Mouse (Mus musculus): ENCODE results near the gene Zfp989.

The Zfp989 gene

GRCm38 (mm10) chr4:146971757-146972156 lies at the start of gene Zfp989:
Zfp989 (plus strand) TSS chr4:146971976.
- 82% methylated on average over 5 of the region's 5 CpGs for WGBS

DNA sequence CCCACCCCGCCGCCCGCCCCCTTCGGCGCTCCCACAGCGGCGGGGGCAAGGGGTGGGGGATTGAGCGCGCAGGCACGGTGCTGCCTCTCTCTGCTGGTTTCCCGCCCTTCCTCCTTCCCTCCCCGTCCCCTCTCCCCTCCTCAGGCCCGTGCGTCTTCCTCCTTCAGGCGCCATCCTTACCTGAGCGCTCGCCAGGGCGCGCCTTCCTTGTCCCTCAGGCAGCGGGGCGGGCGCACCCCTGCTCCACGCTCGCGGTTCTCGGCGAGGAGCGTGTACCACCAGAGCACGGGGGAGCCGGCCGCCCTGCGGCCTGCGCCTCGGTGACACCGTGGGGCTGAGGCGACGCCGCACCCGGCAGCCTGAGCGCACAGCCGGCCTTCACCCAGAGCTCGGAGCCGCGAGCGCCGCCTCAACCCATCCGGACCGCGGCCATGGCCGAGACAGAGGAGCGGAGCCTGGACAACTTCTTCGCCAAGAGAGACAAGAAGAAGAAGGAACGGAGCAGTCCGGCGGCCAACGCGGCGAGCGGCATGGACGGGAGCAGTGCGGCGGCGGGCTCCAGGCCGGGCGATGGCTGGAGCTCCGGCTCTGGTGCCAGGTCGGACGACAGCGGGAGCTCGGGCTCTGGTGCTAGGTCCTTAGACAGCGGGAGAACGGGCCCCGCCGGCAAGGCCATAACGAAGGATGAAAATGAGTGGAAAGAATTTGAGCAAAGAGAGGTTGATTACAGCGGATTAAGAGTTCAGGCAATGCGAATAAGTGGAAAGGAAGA lies 39.3 kb upstream of the Zfp989 start:
- WGBS: 13% methylated on average over 77 of the region's 77 CpGs

DNA sequence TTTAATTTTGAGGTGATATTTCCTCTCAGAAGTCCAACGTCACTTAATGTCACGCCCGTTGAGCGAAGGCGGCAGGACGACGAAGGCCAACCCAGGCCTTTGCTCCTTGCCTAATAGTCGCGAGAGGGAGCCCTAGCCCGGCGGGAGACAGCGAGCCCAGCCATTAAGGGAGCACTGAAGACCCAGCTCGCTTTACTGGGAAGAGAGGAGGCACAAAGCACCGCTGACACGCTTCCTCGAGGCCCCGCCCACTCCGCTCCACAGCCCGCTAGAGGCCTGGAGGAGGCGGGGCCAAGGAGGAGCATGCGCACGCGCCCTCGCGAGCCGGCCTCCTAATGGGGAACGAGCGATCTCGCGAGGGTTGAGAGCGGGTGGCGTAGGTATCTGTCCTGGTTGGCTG lies 30.1 kb upstream of the Zfp989 start:
- WGBS: 61% methylated on average over 32 of the region's 32 CpGs

GRCm38 (mm10) chr4:146976581-146976980 lies 4.8 kb downstream of the Zfp989 start:
- 18% methylated on average over 2 of the region's 2 CpGs for WGBS

DNA sequence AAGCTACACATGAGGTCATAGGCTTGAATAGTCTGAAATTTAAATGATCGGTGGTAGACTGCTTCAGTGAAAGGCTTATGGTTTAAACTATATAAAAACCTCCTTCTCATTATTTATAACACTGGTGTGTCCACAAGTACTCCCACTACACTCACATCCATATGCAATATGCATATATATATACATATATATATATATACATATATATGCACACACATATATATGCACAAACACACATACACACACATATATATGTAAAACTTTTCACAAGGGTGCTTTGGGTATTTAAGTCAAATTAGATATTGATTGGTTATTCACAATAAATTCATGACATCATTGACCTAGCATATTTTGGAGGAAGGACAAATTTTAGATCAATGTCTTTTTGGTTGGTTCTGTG lies 46.6 kb downstream of the Zfp989 start:
- no CpG with 5 or more reads among the region's 1 CpGs for WGBS

DNA sequence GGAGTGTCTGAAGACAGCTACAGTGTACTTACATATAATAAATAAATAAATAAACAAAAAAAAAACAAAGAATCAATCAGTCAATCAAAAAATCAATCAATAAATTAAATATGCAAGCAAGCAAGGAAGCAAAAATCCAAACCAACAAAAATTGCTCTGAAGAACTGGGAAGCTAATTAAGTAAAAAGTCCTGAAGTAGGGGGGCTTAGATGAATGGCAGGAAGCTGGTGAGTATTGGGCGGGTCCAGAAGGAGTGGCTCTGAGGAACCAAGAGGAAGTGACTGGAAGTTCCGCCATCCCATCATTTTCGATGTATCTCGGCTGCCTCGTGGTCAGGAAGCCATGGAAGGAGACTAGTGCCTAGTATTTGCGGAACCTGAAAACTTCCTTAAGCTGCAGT lies 49.8 kb downstream of the Zfp989 start, which contains the start of gene Rex2:
TSS of gene Rex2 (plus strand) at position 301 of the 400 bp plus-strand sequence.
- no CpG with 5 or more reads among the region's 6 CpGs for WGBS

- WGBS: 53% methylated on average over 1 of the region's 1 CpGs
These were observed 54.6 kb downstream of the Zfp989 start for GRCm38 (mm10) chr4:147026374-147026773.

- 91% methylated on average over 1 of the region's 2 CpGs for WGBS
These were observed 59.7 kb downstream of the Zfp989 start for GRCm38 (mm10) chr4:147031308-147032036.

All from cerebral cortex, adult 2 months (tissue).